Mouse (Mus musculus) right cerebral cortex, postnatal 36 days (tissue): ENCODE data around the gene D130052B06Rik.

Experiments
- DNase-seq, 2 experiments: peaks; one replicate each; pipeline ENCODE4 v3.0.0; 2022; ENCODE audit warnings: low spot score in 2 of 2, mixed read lengths in 1 of 2

D130052B06Rik gene

GRCm38 (mm10) chr11:33663599-33663998, 64.5 kb downstream of the D130052B06Rik start:
- DNase-seq: no peak

- no peak for DNase-seq
Measured at GRCm38 (mm10) chr11:33668376-33668775, 69.3 kb downstream of the D130052B06Rik start.

GRCm38 (mm10) chr11:33670105-33670965, 71.2 kb downstream of the D130052B06Rik start:
- no peak for DNase-seq
